Mouse (Mus musculus): ENCODE measurements around the gene Ckap5.

- TF ChIP-seq CTCF (IDR thresholded peaks at IDR 0.05; ENCODE audit: borderline replicate concordance, extremely low read depth, insufficient read depth, insufficient read length): no peak
- no peak for TF ChIP-seq POLR2A (IDR thresholded peaks at IDR 0.05; ENCODE audit: borderline replicate concordance, extremely low read depth, insufficient read depth, insufficient read length, poor library complexity, severe bottlenecking)
These were observed 125.1 kb downstream of the Ckap5 start for GRCm38 (mm10) chr2:91651458-91652258.
